Mouse (Mus musculus): ENCODE data around the gene Ablim1. TPM values are rescaled to one million over a fixed set of nuclear protein-coding genes. Genes with fewer than 3 reads are reported as not detected.

Ablim1 gene
- total RNA-seq (2021) (10 to 100 TPM; 33.6 to 39.9 TPM), polyA plus RNA-seq (2012; rRNA removed) (15.8 and 20.5 TPM in 2 replicates)
- long read RNA-seq, partial matches to known transcripts, result 0 of 5 reads
- long read RNA-seq, other reads (novel, unspliced or antisense), result 5 of 5 reads

DNA sequence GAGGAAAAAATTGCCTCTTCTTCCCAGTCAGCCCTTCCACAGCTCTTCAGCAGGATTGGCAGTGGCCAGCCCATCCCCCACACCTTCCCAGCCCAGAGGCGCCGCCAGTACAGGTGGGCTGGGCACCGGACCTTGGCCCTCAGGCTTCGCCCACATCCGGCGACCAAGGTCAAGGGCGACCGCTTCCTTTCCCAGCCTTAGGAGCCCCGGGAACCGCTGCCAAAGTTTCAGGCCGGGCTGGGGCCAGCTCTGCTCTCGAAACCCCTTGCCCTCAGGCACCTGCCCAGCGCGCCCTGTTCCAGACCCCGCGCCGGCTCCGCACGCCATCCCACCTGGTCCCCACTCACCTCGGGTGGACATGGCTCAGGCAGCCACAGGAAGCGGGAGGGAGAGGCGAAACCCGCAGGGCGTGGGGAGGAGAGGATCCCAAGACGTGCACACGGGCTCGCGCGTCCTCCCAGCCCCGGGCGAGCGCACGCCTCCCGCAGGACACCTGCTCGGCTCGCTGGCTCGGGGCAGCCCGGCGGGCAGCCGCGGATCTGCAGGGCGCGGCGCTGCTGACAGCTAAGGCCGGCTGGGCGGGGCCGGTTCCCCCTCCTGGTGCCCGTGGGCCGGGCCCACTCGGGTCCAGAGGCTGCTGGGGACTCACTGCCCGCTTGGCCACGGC lies at the start of gene Ablim1:
Ablim1 (minus strand) TSS at position 574 of the 667 bp plus-strand sequence.
- DNase-seq, result peak; percentile 76

GRCm38 (mm10) chr19:57363538-57363937 lies 48.8 kb upstream of the Ablim1 start:
- DNase-seq, result no peak

GRCm38 (mm10) chr19:57363076-57363475 lies 48.4 kb upstream of the Ablim1 start:
- DNase-seq, result no peak

- DNase-seq, result peak; percentile 53
Measured at GRCm38 (mm10) chr19:57362586-57362985, 47.9 kb upstream of the Ablim1 start.

GRCm38 (mm10) chr19:57361939-57362307 lies 47.2 kb upstream of the Ablim1 start:
- DNase-seq, result no peak

- DNase-seq, result peak; percentile 85
Measured at GRCm38 (mm10) chr19:57361131-57361938, 46.6 kb upstream of the Ablim1 start.

GRCm38 (mm10) chr19:57360341-57361130 lies 45.8 kb upstream of the Ablim1 start, which contains the start of gene Fam160b1:
Gene Fam160b1 (plus strand): TSS chr19:57360680.
- peak; percentile 97 for DNase-seq

GRCm38 (mm10) chr19:57359701-57360326 lies 45.1 kb upstream of the Ablim1 start:
- DNase-seq, result peak; percentile 46

- DNase-seq, result no peak
Measured at GRCm38 (mm10) chr19:57358836-57359598, 44.3 kb upstream of the Ablim1 start.

- DNase-seq, result peak; percentile 70
Measured at GRCm38 (mm10) chr19:57358322-57358721, 43.6 kb upstream of the Ablim1 start.

GRCm38 (mm10) chr19:57357811-57358210 lies 43.1 kb upstream of the Ablim1 start:
- no peak for DNase-seq

DNA sequence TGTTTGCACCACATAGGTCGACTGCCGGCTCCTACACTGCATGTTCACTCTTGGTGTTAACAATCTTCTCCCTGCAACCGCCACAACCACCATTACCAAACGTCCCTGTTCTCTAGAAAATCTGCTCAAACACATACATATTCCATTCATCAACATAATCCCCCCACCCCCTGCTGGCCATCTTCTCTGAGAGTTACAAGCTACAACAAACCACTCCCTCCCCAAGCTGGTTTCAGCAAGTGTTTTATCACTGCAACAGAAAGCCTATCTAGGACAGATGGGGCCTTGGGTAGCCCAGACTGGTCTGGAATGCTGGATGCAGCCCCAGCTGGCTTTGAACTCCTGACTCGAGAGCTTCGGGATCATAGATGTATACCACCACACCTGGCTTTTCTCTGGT lies 42.5 kb upstream of the Ablim1 start:
- no peak for DNase-seq

DNA sequence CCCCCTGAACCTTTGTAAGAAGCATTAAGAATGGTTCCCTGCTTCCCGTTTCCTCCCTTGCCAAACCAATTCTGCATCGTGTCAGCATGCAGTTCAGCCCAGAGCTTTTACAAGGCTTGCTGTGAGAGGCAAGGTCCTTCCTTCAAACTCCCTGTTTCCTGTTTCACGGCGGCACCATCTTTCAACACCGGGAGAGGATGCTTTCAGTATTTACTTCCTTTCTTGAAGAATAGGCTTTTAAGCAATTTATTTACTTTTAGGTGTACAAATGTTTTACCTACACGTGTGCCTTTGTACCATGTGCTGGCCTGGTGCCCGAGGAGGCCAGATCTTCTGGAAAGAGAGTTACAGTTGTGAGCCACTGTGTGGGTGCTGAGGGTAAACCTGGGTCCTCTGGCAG lies 41.6 kb upstream of the Ablim1 start:
- DNase-seq, result no peak

- DNase-seq, result no peak
Measured at GRCm38 (mm10) chr19:57355451-57356251, 40.9 kb upstream of the Ablim1 start.

DNA sequence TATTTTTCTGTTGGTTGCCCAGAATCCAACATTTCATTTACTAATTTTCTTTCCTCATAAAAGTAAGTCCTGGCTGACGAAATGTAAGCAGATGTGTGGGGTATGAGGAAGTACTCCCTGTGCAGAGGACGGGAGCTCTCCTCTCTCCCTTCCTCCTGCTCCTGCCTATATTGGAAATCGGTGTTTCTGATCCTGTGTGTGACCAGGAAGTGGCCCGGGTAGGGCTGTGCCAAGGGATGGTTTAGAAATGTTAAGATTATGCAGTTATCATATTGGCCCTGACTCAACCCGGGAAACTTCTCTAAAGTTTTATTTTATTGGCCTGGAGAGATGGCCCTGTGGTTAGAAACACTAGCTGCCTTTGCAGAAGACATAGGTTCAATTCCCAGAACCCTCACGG lies 40.0 kb upstream of the Ablim1 start:
- DNase-seq, result no peak

- no peak for DNase-seq
Measured at GRCm38 (mm10) chr19:57354050-57354449, 39.3 kb upstream of the Ablim1 start.

DNA sequence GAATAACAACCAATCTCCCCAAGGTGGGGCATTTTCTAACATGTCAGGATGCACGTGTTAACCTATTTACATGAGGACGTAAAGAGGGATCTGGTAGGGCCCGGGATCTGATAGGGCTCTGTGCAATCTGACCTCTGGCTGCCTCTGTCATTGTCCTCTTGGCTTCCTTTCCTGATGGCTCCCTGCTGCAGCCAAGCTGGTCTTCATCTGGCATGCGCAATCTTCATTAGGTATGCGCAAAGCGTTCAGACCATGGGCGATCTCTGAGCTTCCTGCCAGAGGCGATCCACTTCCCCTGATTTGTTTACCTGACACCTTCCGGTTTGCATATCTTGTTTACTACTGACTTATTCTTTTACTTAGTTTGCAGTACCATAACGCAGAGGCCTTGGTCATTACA lies 38.5 kb upstream of the Ablim1 start:
- DNase-seq, result no peak

- no peak for DNase-seq
Measured at GRCm38 (mm10) chr19:57352337-57352935, 37.7 kb upstream of the Ablim1 start.

DNA sequence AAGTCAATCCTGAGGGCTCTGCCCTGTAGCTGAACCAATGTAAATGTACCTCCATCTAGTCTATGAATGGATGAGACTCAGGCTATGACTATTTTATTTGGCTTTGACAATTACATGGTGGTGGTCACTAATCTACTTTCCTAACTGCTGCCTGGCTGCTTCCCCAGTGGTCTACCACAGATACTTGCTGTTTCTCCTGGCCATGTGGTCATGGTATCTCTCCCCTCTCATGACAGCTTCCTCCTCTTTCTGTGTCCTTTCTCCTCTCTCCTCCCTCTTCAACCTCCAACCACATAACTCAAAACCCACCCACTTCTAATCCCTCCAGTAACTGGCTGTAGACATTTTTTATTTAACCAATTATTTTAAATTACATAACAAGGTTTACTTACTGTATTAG lies 34.4 kb upstream of the Ablim1 start:
- no peak for DNase-seq

DNA sequence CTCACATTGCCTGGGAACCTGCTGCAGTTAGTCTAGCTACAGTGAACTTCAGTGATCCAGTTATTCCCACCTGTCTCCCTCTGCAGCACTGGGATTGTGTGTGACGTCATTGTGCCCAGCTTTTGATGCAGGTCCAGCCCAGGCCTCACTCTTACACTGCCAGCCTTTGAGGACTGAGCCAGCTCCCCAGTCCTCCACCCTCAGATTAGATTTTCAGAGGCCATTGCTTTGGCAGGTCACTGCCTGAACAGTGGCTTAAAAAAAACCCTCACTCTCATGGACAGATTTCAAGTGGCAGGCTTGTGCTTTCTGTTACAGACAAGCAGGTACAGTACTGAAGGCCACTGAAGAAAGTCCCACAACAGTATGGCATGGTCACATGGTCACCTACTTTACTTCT lies 30.0 kb upstream of the Ablim1 start:
- no peak for DNase-seq

All from adrenal gland, adult 2 months (tissue).